Mouse (Mus musculus) mouse trophoblast stem cell (cell line): Measurements from ENCODE around the gene Aldh3b3.

Experiments
- in situ Hi-C, 2 experiments: fragments of 300-500 bp; cut with MseI, MboI; formaldehyde crosslinking; loops; 2 replicates in 1 of 2; 3 replicates in 1 of 2; pipeline ENCODE4 v1.15.1; 2025

Aldh3b3 gene

GRCm38 (mm10) chr19:4000949-4001525 lies 42.6 kb downstream of the Aldh3b3 start:
- in situ Hi-C loops, result no loop called here

- in situ Hi-C loops, result no loop called here
These were observed 43.3 kb downstream of the Aldh3b3 start for GRCm38 (mm10) chr19:4001752-4002151.

- in situ Hi-C loops, result no loop called here
These were observed 44.7 kb downstream of the Aldh3b3 start, which contains the start of gene Doc2g for GRCm38 (mm10) chr19:4003112-4003511. TSS of gene Doc2g (plus strand) at chr19:4003313.

GRCm38 (mm10) chr19:4003641-4004040 lies 45.2 kb downstream of the Aldh3b3 start:
- in situ Hi-C loops, result no loop called here

- in situ Hi-C loops, result no loop called here
These were observed 45.9 kb downstream of the Aldh3b3 start for GRCm38 (mm10) chr19:4004331-4004730.

- in situ Hi-C loops, result no loop called here
These were observed 46.6 kb downstream of the Aldh3b3 start for GRCm38 (mm10) chr19:4005091-4005490.

GRCm38 (mm10) chr19:4005971-4006370 lies 47.5 kb downstream of the Aldh3b3 start:
- in situ Hi-C loops, result no loop called here

GRCm38 (mm10) chr19:4011086-4011485 lies 52.6 kb downstream of the Aldh3b3 start:
- in situ Hi-C loops, result no loop called here

- in situ Hi-C loops, result no loop called here
These were observed 54.1 kb downstream of the Aldh3b3 start, which contains the start of gene Ndufv1 for GRCm38 (mm10) chr19:4012432-4013022. TSS of gene Ndufv1 (minus strand) at chr19:4012806.

GRCm38 (mm10) chr19:4013066-4013465 lies 54.6 kb downstream of the Aldh3b3 start:
- in situ Hi-C loops, result no loop called here

- in situ Hi-C loops, result loop anchor here in 1 of 2 experiments (5.0 kb wide), 1 partner anchor 37 kb away; no protein-coding TSS in a partner anchor
These were observed 56.4 kb downstream of the Aldh3b3 start for GRCm38 (mm10) chr19:4014802-4015201.

GRCm38 (mm10) chr19:4015635-4016034 lies 57.2 kb downstream of the Aldh3b3 start:
- in situ Hi-C loops, result loop anchor here in 1 of 2 experiments (5.0 kb wide), 1 partner anchor 37 kb away; no protein-coding TSS in a partner anchor

GRCm38 (mm10) chr19:4017921-4018587 lies 59.6 kb downstream of the Aldh3b3 start:
- in situ Hi-C loops, result loop anchor here in 1 of 2 experiments (5.0 kb wide), 1 partner anchor 34 kb away; no protein-coding TSS in a partner anchor

- in situ Hi-C loops, result loop anchor here in 1 of 2 experiments (5.0 kb wide), 1 partner anchor 33 kb away; no protein-coding TSS in a partner anchor
These were observed 60.5 kb downstream of the Aldh3b3 start for GRCm38 (mm10) chr19:4018743-4019583.
